Mouse (Mus musculus): ENCODE results near the gene Tut1.

Tut1 gene

DNA sequence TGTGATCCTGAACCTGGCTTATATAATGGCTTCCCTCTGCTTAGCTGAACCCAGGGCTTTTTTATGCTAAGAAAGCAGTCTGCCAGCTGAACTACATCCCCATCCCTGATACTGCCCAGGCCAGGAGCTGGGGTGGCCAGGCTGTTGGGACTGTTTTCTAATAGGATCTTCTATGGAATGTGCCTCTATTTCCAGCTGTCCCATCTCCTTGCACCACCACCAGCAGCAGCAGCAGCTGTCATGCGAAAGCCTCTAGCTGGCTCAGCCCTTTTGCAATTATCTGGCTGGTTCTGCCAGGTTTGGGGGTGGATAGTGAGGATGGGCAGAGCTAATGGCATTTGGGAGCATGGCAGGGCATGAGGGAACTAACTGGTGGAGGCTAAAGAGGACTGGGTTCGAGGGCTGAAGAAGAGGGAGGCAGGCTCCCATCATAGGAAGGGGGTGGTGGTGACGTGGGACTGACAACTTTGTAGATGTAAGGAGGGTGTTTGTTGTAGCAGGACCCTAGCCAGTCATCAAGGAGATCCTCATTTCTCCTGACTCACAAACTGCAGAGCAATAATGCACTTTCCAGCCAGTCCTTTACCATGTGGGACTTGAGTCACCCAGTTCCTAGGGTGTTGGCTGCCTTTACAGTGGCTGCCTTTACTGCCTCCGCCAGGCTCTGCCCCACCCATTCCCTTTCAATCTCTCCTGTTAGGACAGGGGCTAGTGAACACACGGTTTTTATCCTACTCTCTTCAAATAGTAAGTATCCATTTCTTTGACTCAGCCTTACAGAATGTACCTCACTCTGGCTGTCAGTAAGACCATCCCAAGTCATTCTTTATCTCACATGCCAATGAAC is 28.9 kb downstream of the Tut1 start:
- peak; percentile 29 for DNase-seq (ENCODE audit: low spot score)

GRCm38 (mm10) chr19:8983150-8983650 is 29.6 kb downstream of the Tut1 start:
- no peak for DNase-seq (ENCODE audit: low spot score)

- DNase-seq (ENCODE audit: low spot score), result peak; percentile 79
Measured at GRCm38 (mm10) chr19:8984255-8984868, 30.7 kb downstream of the Tut1 start.

DNA sequence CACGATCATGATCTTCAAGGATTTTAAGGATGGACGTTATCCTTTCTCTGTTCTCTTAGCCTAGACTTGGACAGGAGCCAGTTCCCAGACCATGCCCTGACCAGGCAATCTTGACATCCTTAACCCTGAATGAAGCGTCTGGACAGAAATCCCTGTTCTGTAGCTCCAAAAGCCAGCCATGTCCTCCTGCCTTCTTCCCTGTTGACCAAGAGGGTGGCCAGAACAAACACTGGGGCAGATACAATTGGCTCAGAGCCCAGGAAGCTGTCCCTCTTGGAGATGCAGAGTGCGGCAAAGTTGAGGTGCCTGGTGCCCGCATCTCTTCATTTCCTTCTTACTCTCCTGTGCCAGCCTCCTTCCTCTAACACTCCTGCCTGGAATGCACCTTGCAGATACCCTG is 32.2 kb downstream of the Tut1 start:
- peak; percentile 32 for DNase-seq (ENCODE audit: low spot score)

GRCm38 (mm10) chr19:8987816-8988215 is 34.2 kb downstream of the Tut1 start:
- DNase-seq (ENCODE audit: low spot score), result peak; percentile 24

DNA sequence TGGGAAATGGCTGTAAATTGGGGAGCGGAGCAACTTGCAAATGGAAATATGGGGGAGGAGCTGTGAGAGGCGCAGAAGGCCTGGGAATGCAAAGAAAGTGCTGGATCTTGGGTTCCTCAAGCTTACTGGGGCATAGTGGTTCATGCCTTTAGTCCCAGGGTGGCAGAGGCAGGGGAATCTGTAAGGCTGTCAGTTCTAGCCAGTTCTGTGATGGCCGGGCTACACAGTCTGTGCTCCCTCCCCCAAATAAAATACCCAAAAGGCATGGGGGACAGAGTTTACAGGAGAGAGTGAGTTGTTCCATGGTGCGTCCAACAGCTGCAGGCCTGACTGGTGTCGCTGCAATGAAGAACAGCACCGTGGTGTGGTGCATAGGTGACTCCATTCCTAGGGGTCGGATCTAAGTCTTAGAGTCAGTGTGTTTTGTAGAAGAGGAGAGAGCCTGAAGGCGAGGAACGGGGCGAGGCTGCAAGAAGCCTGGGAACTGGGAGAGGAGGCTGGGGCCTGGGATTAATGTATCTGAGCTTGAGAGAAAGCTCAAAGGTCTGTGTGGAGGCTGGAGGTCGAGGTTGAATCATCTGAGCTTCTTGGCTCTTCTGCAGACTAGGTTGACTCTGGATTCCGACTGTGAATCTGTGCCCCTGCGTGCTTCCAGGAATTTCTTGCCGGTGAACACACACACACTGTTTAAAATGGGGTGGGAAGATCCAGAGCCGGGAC is 34.9 kb downstream of the Tut1 start:
- DNase-seq (ENCODE audit: low spot score), result no peak

GRCm38 (mm10) chr19:8989066-8989566 is 35.5 kb downstream of the Tut1 start, which contains the start of gene Ahnak:
TSS of gene Ahnak (plus strand) at chr19:8989284.
- DNase-seq (ENCODE audit: low spot score), result peak; percentile 60

GRCm38 (mm10) chr19:8989567-8990431 is 36.2 kb downstream of the Tut1 start:
- DNase-seq (ENCODE audit: low spot score), result peak; percentile 55

DNA sequence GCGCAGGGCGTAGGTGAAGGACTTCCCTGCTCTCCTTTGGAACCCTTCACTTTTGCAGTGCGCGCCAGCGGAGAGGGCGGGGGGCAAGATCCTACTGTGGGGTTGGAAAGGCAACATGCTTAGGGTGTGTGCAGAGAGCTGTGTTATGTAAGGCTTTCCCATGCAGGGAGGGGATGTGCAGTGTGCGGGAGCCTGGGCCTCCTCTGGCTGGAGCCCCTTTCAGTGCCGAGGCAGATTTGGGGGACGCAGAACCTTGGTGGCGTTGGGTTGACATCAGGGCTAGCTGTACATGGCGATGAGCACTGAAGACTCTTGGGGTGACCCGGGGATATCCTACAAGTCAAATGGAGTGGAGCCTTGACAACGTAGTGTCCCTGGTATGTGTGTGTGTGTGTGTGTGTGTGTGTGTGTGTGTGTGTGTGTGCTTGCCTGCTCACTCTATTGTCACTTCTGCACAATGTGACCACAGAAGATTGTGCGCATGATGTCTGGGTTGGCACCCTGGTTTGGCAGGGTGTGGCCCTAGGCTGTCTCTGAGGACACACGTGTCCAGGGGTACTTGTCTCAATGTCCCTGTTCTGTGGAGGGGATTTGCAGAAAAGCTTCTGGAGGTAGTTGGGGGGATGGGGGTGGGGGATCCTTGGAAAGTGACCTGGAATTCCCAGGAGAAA is 36.9 kb downstream of the Tut1 start:
- peak; percentile 33 for DNase-seq (ENCODE audit: low spot score)

DNA sequence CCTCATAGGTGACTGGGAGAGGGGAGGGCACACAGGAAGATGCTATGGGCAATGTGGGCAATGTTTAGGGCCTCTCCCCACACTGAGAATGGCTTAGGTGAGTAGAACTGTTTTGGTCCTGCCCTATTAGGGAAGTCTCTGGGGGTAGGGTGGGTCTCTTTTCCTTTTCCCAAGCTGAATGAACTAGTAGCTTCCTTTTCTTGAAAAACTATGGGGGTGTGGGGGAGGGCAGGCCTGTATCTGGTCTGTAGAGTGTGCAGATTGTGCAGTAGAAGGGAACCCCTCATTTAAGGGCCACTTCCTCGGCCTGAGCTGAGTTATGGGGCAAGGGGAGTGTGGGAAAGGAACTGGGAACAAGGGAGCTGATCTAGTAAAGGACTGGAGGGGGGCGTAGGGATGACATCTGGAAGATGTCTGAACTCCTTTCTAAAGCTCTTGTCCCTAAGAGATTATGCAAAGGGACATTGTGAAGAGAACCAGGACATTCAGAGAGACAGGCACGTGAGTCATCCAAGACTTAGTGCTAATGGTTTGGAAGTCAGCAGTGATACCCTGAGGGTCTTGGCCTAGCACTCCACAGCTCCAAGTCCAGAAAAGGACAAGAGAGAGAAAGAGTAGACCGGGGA is 37.7 kb downstream of the Tut1 start:
- DNase-seq (ENCODE audit: low spot score), result no peak

- no peak for DNase-seq (ENCODE audit: low spot score)
Measured at GRCm38 (mm10) chr19:8991871-8992735, 38.5 kb downstream of the Tut1 start.

DNA sequence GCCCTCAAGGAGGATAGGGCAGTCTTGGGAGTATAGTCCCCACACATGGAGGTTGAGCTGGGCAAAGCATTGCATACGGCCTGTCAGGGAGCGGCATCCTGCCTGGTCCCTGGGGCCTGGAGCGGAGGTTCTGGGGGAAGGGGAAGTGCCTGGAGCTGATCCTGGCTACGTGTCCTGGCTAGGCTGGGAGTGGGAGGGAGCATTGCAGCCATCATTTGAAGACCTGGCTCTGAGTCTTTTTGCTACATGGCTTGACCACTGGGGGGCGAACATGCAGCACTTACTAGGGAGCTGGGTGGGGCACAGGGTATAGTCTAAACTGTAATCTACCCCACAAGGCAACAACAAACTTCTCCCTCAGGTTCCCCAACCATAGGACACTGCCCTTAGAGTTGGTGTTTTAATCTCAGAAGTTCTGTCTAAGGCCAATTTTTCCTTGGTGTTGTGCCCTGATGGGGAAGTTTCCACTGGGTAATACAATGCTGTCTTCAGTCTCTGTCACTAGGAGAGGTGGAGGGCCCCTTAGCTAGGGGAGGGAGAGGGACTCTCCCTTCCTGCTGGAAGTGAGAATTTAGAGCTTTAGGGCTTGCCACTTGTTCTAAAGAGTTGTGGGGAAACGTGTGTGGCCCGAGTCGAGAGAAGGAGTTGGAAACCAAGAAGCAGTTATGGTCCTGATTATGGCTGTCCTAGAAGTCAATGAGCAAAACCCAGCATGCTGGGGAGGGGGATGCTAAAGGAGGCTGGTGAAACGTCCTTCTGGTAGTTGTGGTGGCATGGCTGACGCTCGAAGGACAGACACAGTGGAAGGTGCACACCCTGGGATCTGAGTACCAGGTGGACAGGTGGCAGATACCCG is 39.4 kb downstream of the Tut1 start:
- DNase-seq (ENCODE audit: low spot score), result peak; percentile 74

DNA sequence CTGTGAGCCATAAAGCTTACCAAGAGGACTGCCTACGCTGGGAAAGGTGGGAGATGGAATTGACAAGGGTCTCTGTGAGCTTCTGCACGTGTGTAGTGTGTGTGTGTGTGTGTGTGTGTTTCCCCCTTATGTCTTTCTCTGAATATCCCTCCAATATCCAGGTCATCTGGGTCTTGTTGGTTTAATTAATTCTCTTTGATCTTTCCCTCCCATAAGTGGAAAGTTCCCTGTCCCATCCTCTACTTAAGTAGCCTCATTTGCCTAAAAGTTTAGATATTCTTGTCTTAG is 39.9 kb downstream of the Tut1 start:
- DNase-seq (ENCODE audit: low spot score), result no peak

GRCm38 (mm10) chr19:8994813-8995607 is 41.4 kb downstream of the Tut1 start:
- no peak for DNase-seq (ENCODE audit: low spot score)

DNA sequence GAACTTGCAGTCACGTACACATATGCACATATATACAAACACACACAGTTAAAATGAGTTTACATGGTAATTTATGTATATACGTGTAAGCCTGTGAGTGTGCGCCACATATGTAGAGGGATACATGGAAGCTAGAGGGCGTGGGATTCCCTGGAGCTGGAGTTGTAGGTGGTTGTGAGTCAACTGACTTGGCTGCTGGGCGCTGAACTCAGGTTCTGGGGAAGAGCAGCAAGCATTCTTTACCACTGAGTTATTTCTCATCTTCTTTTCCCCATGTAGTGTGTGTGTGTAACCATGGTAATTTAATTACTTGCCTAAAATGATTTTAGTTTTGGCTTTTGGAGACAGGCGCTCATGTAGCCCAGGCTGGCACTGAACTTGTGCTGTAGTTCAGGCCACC is 43.0 kb downstream of the Tut1 start:
- DNase-seq (ENCODE audit: low spot score), result no peak

- peak; percentile 78 for DNase-seq (ENCODE audit: low spot score)
Measured at GRCm38 (mm10) chr19:8997546-8997945, 43.9 kb downstream of the Tut1 start.

DNA sequence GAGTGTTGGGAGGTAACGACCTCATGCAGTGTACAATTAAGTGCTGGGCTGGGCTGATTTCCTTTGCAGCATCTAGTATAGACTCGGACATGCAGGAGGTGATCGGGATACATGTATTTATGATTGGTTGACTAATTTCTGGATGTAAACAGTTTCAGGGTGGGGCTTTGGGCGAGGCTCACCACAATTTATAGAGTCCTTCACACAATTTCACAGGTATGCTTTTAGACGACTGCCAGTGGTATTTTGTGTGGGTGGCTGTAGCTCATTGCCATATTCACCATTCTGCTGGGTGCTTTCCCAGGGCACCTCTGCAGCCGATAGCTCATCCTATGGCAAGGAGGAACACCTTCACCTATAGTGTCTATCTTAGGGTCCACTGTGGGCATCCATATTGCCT is 44.9 kb downstream of the Tut1 start:
- no peak for DNase-seq (ENCODE audit: low spot score)

DNA sequence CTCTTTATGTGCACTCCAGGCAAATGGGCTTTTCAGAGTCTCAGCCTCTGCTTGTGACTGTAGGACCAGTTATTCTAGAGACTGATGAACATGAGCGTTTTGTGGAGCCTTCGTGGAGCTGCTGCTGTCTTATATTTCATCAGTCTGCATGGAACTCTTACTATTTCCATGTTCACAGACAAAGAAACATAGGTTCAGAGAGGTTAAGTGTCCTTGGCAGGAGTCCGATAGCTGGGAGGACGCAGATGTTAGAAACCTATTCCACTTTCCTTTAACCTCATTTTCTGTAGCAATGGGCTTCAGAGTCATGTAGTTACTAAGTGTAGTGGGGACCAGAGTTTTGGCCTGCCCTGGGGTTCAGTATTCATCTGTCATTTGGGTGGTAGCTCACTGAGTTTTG is 45.6 kb downstream of the Tut1 start:
- no peak for DNase-seq (ENCODE audit: low spot score)

Measured in MN1 (cell line).